In genomic region chr13:60007593-60007992, GRCm38 (mm10) we compare ENCODE assay signal across 11 mouse cellular contexts.
A peak's percentile ranks its signal among the peaks of the same experiment; 100 is the strongest.
DNase-seq lines count a peak whose midpoint lies in the region; ATAC-seq and TF ChIP-seq lines count a peak whose summit lies in the region.
"Had no signal": no experiment of that assay in that cellular context is flagged by ENCODE, and none has a peak within 500 bp of the region (broad histone marks: within the 10 kb centered on the region; RNA-seq: fewer than 3 reads in every experiment).

No protein-coding gene starts in this region.

- TF ChIP-seq CTCF in hindbrain, postnatal 0 days (IDR thresholded peaks at IDR 0.05; ENCODE audit: low read depth), result no peak
- TF ChIP-seq CTCF in kidney, adult 2 months (conservative IDR thresholded peaks at IDR 0.05; ENCODE audit: insufficient read depth, insufficient read length, low read depth, low read length), result no peak

- 0 out of 2 replicates have a peak, but pooled peaks have one; percentile 35 for ATAC-seq in hindbrain, postnatal 0 days
- ATAC-seq in hindbrain, embryonic 11.5 days (ENCODE audit: low FRiP score), result no peak
- ATAC-seq in activated CD4-positive, CD25-positive, alpha-beta regulatory T cell, adult 4 months, result no peak
- ATAC-seq in erythroid progenitor cell, adult 5-6 weeks (replicated peaks; ENCODE audit: low FRiP score, poor library complexity, severe bottlenecking), result no peak
- ATAC-seq: inflammation-experienced regulatory T-cells, adult 6 months had no signal

- TF ChIP-seq POLR2A in kidney, adult 2 months (IDR thresholded peaks at IDR 0.05; ENCODE audit: low read depth, low read length), result no peak
- TF ChIP-seq POLR2A in myocyte (IDR thresholded peaks at IDR 0.05; ENCODE audit: insufficient read length, low read depth), result no peak

- H3K27ac ChIP-seq in hindbrain, postnatal 0 days, result no peak overlapping the region
- H3K27ac ChIP-seq in hindbrain, embryonic 11.5 days (ENCODE audit: low read depth, low read length), result no peak overlapping the region
- no peak overlapping the region for H3K27ac ChIP-seq in kidney, adult 2 months (ENCODE audit: insufficient read depth, low read depth, low read length)
- H3K27ac ChIP-seq in midbrain, embryonic 10.5 days (replicated peaks), result no peak overlapping the region

- H3K9ac ChIP-seq in hindbrain, postnatal 0 days (replicated peaks; ENCODE audit: low read length), result no peak overlapping the region
- H3K9ac ChIP-seq in hindbrain, embryonic 11.5 days (ENCODE audit: low read depth, low read length), result no peak overlapping the region

- no peak overlapping the region for H3K4me2 ChIP-seq in hindbrain, postnatal 0 days (ENCODE audit: low read depth, low read length)
- H3K4me2 ChIP-seq in hindbrain, embryonic 11.5 days (replicated peaks; ENCODE audit: low read depth, low read length), result no peak overlapping the region
- H3K4me2 ChIP-seq in myocyte (ENCODE audit: low read depth), result peak overlapping the region; percentile 36

- WGBS in hindbrain, postnatal 0 days, result 49% methylated on average over 7 of the region's 7 CpGs
- WGBS in hindbrain, embryonic 11.5 days, result 50% methylated on average over 7 of the region's 7 CpGs
- 11% methylated on average over 7 of the region's 7 CpGs for WGBS in kidney, adult 2 months
- 72% methylated on average over 7 of the region's 7 CpGs for WGBS in midbrain, embryonic 10.5 days

- H3K4me1 ChIP-seq in hindbrain, postnatal 0 days (ENCODE audit: insufficient read depth, low read length), result no peaks in the 10 kb centered on the region
- no peaks in the 10 kb centered on the region for H3K4me1 ChIP-seq in hindbrain, embryonic 11.5 days (replicated peaks; ENCODE audit: control insufficient read depth, insufficient read depth, low read length)
- H3K4me1 ChIP-seq in kidney, adult 2 months (ENCODE audit: control insufficient read depth, insufficient read depth, low read length), result peaks cover 15% of the 10 kb centered on the region; the same call in 1 of the 2 replicates
- no peaks in the 10 kb centered on the region; the same call in 1 of the 2 replicates for H3K4me1 ChIP-seq in midbrain, embryonic 10.5 days
- H3K4me1 ChIP-seq: megakaryocyte, embryonic 14.5 days had no signal

- H3K36me3 ChIP-seq in hindbrain, postnatal 0 days (ENCODE audit: insufficient read depth, low read length), result no peaks in the 10 kb centered on the region
- H3K36me3 ChIP-seq in hindbrain, embryonic 11.5 days (ENCODE audit: control insufficient read depth, insufficient read depth, low read length), result no peaks in the 10 kb centered on the region
- no peaks in the 10 kb centered on the region for H3K36me3 ChIP-seq in kidney, adult 2 months (ENCODE audit: control insufficient read depth, insufficient read depth, low read length)
- no peaks in the 10 kb centered on the region for H3K36me3 ChIP-seq in myocyte (ENCODE audit: control insufficient read depth, insufficient read depth)
- H3K36me3 ChIP-seq in midbrain, embryonic 10.5 days, result no peaks in the 10 kb centered on the region

- H3K9me3 ChIP-seq in hindbrain, postnatal 0 days (ENCODE audit: low read length), result no peaks in the 10 kb centered on the region
- H3K9me3 ChIP-seq in hindbrain, embryonic 11.5 days (ENCODE audit: control insufficient read depth, low read length), result no peaks in the 10 kb centered on the region
- H3K9me3 ChIP-seq in midbrain, embryonic 10.5 days (replicated peaks), result no peaks in the 10 kb centered on the region

- H3K27me3 ChIP-seq in hindbrain, postnatal 0 days (ENCODE audit: insufficient read depth, low read length), result no peaks in the 10 kb centered on the region
- H3K27me3 ChIP-seq in hindbrain, embryonic 11.5 days (ENCODE audit: control insufficient read depth, insufficient read depth, low read length), result no peaks in the 10 kb centered on the region
- no peaks in the 10 kb centered on the region for H3K27me3 ChIP-seq in kidney, adult 2 months (replicated peaks; ENCODE audit: control insufficient read depth, insufficient read depth, low read length)
- H3K27me3 ChIP-seq in myocyte (ENCODE audit: control insufficient read depth, insufficient read depth, insufficient read length), result no peaks in the 10 kb centered on the region
- no peaks in the 10 kb centered on the region for H3K27me3 ChIP-seq in midbrain, embryonic 10.5 days (ENCODE audit: low read depth, poor library complexity, severe bottlenecking)
- H3K27me3 ChIP-seq: megakaryocyte, embryonic 14.5 days had no signal

- no peak overlapping the region for H3K4me3 ChIP-seq in hindbrain, postnatal 0 days (ENCODE audit: low read length)
- H3K4me3 ChIP-seq in hindbrain, embryonic 11.5 days (ENCODE audit: low read depth, low read length), result no peak overlapping the region
- H3K4me3 ChIP-seq in kidney, adult 2 months (ENCODE audit: insufficient read depth, low read depth, low read length), result no peak overlapping the region
- H3K4me3 ChIP-seq in myocyte, result no peak overlapping the region
- H3K4me3 ChIP-seq in midbrain, embryonic 10.5 days, result no peak overlapping the region
- H3K4me3 ChIP-seq: megakaryocyte, embryonic 14.5 days had no signal

- peak; percentile 32 for DNase-seq in hindbrain, postnatal 0 days (ENCODE audit: low spot score)
- no peak for DNase-seq in hindbrain, embryonic 11.5 days (ENCODE audit: low spot score)
- DNase-seq in forelimb bud, embryonic 11.5 days (ENCODE audit: low read depth, low spot score), result peak; percentile 92
- peak; percentile 92 for DNase-seq in kidney, adult 2 months
- DNase-seq in midbrain, embryonic 10.5 days (ENCODE audit: low spot score), result no peak
- DNase-seq: cerebellum, postnatal 14 days had no signal

- no peak overlapping the region for H3ac ChIP-seq in myocyte (ENCODE audit: control insufficient read depth, insufficient read length)

- no peaks in the 10 kb centered on the region for H3K79me2 ChIP-seq in myocyte (ENCODE audit: control insufficient read depth, insufficient read depth)

TF ChIP-seq in myocyte, 11 proteins besides CTCF, POLR2A, EP300 and RAD21:
- TF ChIP-seq USF1 (IDR thresholded peaks at IDR 0.05; ENCODE audit: low read depth) (no peak), TCF3 (IDR thresholded peaks at IDR 0.05; ENCODE audit: insufficient read length, low read depth) (peak; percentile 71), TCF12 (IDR thresholded peaks at IDR 0.05; ENCODE audit: insufficient read depth, poor library complexity, severe bottlenecking) (peak; percentile 79), REST (IDR thresholded peaks at IDR 0.05; ENCODE audit: insufficient read depth, insufficient read length) (no peak), E2F4 (IDR thresholded peaks at IDR 0.05; ENCODE audit: insufficient read depth) (no peak), POLR2AphosphoS2 (IDR thresholded peaks at IDR 0.05; ENCODE audit: insufficient read length, low read depth) (no peak), MAX (IDR thresholded peaks at IDR 0.05; ENCODE audit: low read depth) (no peak), MYOG (IDR thresholded peaks at IDR 0.05; ENCODE audit: control insufficient read depth in 1 of 3, insufficient read depth in 1 of 3, insufficient read length in 2 of 3, low read depth in 2 of 3) (peak; percentile 25 to 88 (median 63)), SRF (IDR thresholded peaks at IDR 0.05; ENCODE audit: control insufficient read depth, insufficient read length, low read depth) (peak; percentile 97), MYOD1 (IDR thresholded peaks at IDR 0.05; ENCODE audit: control insufficient read depth in 1 of 3, insufficient read length in 2 of 3, low read depth in 2 of 3) (peak in 2 of 3 experiments; percentile 90 to 94), CEBPB (IDR thresholded peaks at IDR 0.05; ENCODE audit: insufficient read depth, poor library complexity, severe bottlenecking) (no peak)

Comparison
In these comparisons a context has a peak if more than half of its experiments do, and no peak if none do; other contexts are left out.
1. DNase-seq: peak in hindbrain, postnatal 0 days (single experiment), forelimb bud, embryonic 11.5 days (single experiment) and kidney, adult 2 months (single experiment); none in hindbrain, embryonic 11.5 days (single experiment) and midbrain, embryonic 10.5 days (single experiment).